Mouse (Mus musculus) heart, adult 2 months (tissue): ENCODE measurements around the gene Hcrt.

Experiments used
- CTCF ChIP-seq: fragments of 200-600 bp; IDR thresholded peaks from 2 replicates; pipeline ENCODE4 v1.8.1; 2022; ENCODE audit warnings: antibody characterized with exemption, mild to moderate bottlenecking, moderate library complexity
- EP300 ChIP-seq: fragments of 200-500 bp; IDR thresholded peaks from 2 replicates; pipeline ENCODE4 v1.6.1; 2011; ENCODE audit warnings: low read depth, low read length, control low read depth; ENCODE audit not compliant: insufficient read depth
- POLR2A ChIP-seq: fragments of 200-500 bp; IDR thresholded peaks from 2 replicates; pipeline ENCODE4 v1.6.1; 2011; ENCODE audit warnings: mild to moderate bottlenecking, low read depth, low read length, control low read depth; ENCODE audit not compliant: insufficient read depth

- TF ChIP-seq POLR2A: peak; percentile 68
- TF ChIP-seq CTCF: no peak
- TF ChIP-seq EP300: 0 out of 2 replicates have a peak, but pooled peaks have one; percentile 22
Observed at GRCm38 (mm10) chr11:100711783-100712615, 50.7 kb downstream of the Hcrt start, which contains the start of gene Kat2a.
